Mouse (Mus musculus) MEL (cell line): ENCODE data around the gene Ccdc86.

Experiments used
- CHD2 ChIP-seq: IDR thresholded peaks from 2 replicates; pipeline ENCODE4 v1.6.1; 2011; ENCODE audit warnings: low read length, improper control_type of control experiment
- CTCF ChIP-seq, 3 experiments: IDR thresholded peaks in 2 of 3; conservative IDR thresholded peaks in 1 of 3; 2 replicates each; pipeline ENCODE4 v1.5.1; 2011 to 2012; ENCODE audit warnings: low read length in 3 of 3, low read depth in 2 of 3, mild to moderate bottlenecking in 2 of 3, improper control_type of control experiment in 1 of 3, inconsistent platforms in 1 of 3, mixed read lengths in 1 of 3, moderate library complexity in 1 of 3; ENCODE audit not compliant: control insufficient read depth in 1 of 3, insufficient read depth in 1 of 3, poor library complexity in 1 of 3, severe bottlenecking in 1 of 3
- ELF1 ChIP-seq: IDR thresholded peaks from 2 replicates; pipeline ENCODE4 v1.6.1; 2014; ENCODE audit warnings: low read depth, mild to moderate bottlenecking, inconsistent platforms, low read length, improper control_type of control experiment, moderate library complexity
- GABPA ChIP-seq: IDR thresholded peaks from 2 replicates; pipeline ENCODE4 v1.6.1; 2012; ENCODE audit warnings: low read depth, mild to moderate bottlenecking, inconsistent platforms, low read length, improper control_type of control experiment, moderate library complexity
- MAX ChIP-seq: IDR thresholded peaks from 2 replicates; pipeline ENCODE4 v1.6.1; 2011; ENCODE audit warnings: low read length, improper control_type of control experiment
- MYC ChIP-seq: IDR thresholded peaks from 2 replicates; pipeline ENCODE4 v1.6.1; 2011; ENCODE audit warnings: low read depth, mild to moderate bottlenecking, low read length, improper control_type of control experiment, moderate library complexity
- NELFE ChIP-seq: IDR thresholded peaks from 2 replicates; pipeline ENCODE4 v1.6.1; 2011; ENCODE audit warnings: low read depth, low read length, improper control_type of control experiment
- POLR2A ChIP-seq, 2 experiments: IDR thresholded peaks; 2 replicates each; pipeline ENCODE4 v1.6.1; 2011 to 2012; ENCODE audit warnings: low read length in 2 of 2, mild to moderate bottlenecking in 2 of 2, control low read depth in 1 of 2, improper control_type of control experiment in 1 of 2, low read depth in 1 of 2, moderate library complexity in 1 of 2; ENCODE audit not compliant: control insufficient read depth in 1 of 2, insufficient read depth in 1 of 2, poor library complexity in 1 of 2
- TBP ChIP-seq: IDR thresholded peaks from 2 replicates; pipeline ENCODE4 v1.8.0; 2011; ENCODE audit warnings: low read depth, low read length, improper control_type of control experiment
- USF1 ChIP-seq: IDR thresholded peaks from 2 replicates; pipeline ENCODE4 v1.6.1; 2014; ENCODE audit warnings: low read depth, mild to moderate bottlenecking, inconsistent platforms, low read length, improper control_type of control experiment, moderate library complexity
- USF2 ChIP-seq, 2 experiments: IDR thresholded peaks; 2 replicates each; pipeline ENCODE4 v1.6.1; 2011 to 2012; ENCODE audit warnings: improper control_type of control experiment in 2 of 2, low read length in 2 of 2, borderline replicate concordance in 1 of 2, inconsistent platforms in 1 of 2, low read depth in 1 of 2, mild to moderate bottlenecking in 1 of 2; ENCODE audit not compliant: insufficient read depth in 1 of 2

GRCm38 (mm10) chr19:10984551-10984950, 35.5 kb upstream of the Ccdc86 start:
- no peak for TF ChIP-seq POLR2A (IDR thresholded peaks at IDR 0.05; ENCODE audit: control insufficient read depth in 1 of 2, insufficient read depth in 1 of 2, low read depth in 1 of 2, low read length in 2 of 2, poor library complexity in 1 of 2)
- TF ChIP-seq ELF1 = no peak
- no peak for TF ChIP-seq CTCF (IDR thresholded peaks at IDR 0.05 in 2 of 3, conservative IDR thresholded peaks at IDR 0.05 in 1 of 3; ENCODE audit: control insufficient read depth in 1 of 3, insufficient read depth in 1 of 3, low read depth in 2 of 3, low read length in 3 of 3, poor library complexity in 1 of 3, severe bottlenecking in 1 of 3)
- no peak for TF ChIP-seq MAX
- no peak for TF ChIP-seq GABPA
- no peak for TF ChIP-seq NELFE
- TF ChIP-seq TBP = no peak
- TF ChIP-seq USF1 = no peak
- TF ChIP-seq MYC = no peak
- TF ChIP-seq USF2 (IDR thresholded peaks at IDR 0.05; ENCODE audit: borderline replicate concordance in 1 of 2, insufficient read depth in 1 of 2, low read depth in 1 of 2, low read length in 2 of 2) = no peak
- no peak for TF ChIP-seq CHD2
